Mouse (Mus musculus): Measurements from ENCODE around the gene Srrm2. TPM values are rescaled to one million over a fixed set of nuclear protein-coding genes. Genes with fewer than 3 reads are reported as not detected.

Gene Srrm2
- polyA plus RNA-seq, 1 experiment from 2014 or later: 606 TPM

- Histone ChIP-seq H3K4me1 (peaks cover 31% of the 10 kb centered on the region), H3K4me2 (replicated peaks) (peak overlapping the region; percentile 76), H3K36me3 (peaks cover 5% of the 10 kb centered on the region; the same call in 1 of the 2 replicates), H3K27ac (peak overlapping the region; percentile 95), H3K27me3 (no peaks in the 10 kb centered on the region), H3K9me3 (no peaks in the 10 kb centered on the region), H3K4me3 (peak overlapping the region; percentile 56), H3K9ac (peak overlapping the region; percentile 83)
- no peak for ATAC-seq (ENCODE audit: low FRiP score, low read depth)
- 13% methylated on average over 8 of the region's 8 CpGs for WGBS
Measured at GRCm38 (mm10) chr17:23789749-23790268, 523 bp upstream of the Srrm2 start.

- H3K9ac ChIP-seq: peak overlapping the region; percentile 83
- no peaks in the 10 kb centered on the region for H3K27me3 ChIP-seq
- H3K9me3 ChIP-seq: no peaks in the 10 kb centered on the region
- WGBS: 28% methylated on average over 2 of the region's 2 CpGs
- peaks cover 7% of the 10 kb centered on the region; the same call in 1 of the 2 replicates for H3K36me3 ChIP-seq
- peak overlapping the region; percentile 76 for H3K4me2 ChIP-seq (replicated peaks)
- peaks cover 24% of the 10 kb centered on the region for H3K4me1 ChIP-seq
- ATAC-seq (ENCODE audit: low FRiP score, low read depth): no peak
- H3K27ac ChIP-seq: peak overlapping the region; percentile 95
- peak overlapping the region; percentile 56 for H3K4me3 ChIP-seq
Measured at GRCm38 (mm10) chr17:23791079-23791357, 686 bp downstream of the Srrm2 start.

- no peaks in the 10 kb centered on the region for H3K27me3 ChIP-seq
- H3K4me2 ChIP-seq (replicated peaks): no peak overlapping the region
- no peak overlapping the region for H3K4me3 ChIP-seq
- peaks cover 7% of the 10 kb centered on the region; the same call in 1 of the 2 replicates for H3K36me3 ChIP-seq
- no peak overlapping the region for H3K9ac ChIP-seq
- no peak overlapping the region for H3K27ac ChIP-seq
- H3K9me3 ChIP-seq: no peaks in the 10 kb centered on the region
- no peak for ATAC-seq (ENCODE audit: low FRiP score, low read depth)
- 94% methylated on average over 8 of the region's 8 CpGs for WGBS
- peaks cover 11% of the 10 kb centered on the region for H3K4me1 ChIP-seq
Measured at GRCm38 (mm10) chr17:23795323-23795722, 5.0 kb downstream of the Srrm2 start.

- no peak overlapping the region for H3K27ac ChIP-seq
- ATAC-seq (ENCODE audit: low FRiP score, low read depth): no peak
- H3K27me3 ChIP-seq: no peaks in the 10 kb centered on the region
- 18% methylated on average over 7 of the region's 7 CpGs for WGBS
- H3K4me3 ChIP-seq: no peak overlapping the region
- no peak overlapping the region for H3K4me2 ChIP-seq (replicated peaks)
- H3K9ac ChIP-seq: no peak overlapping the region
- no peaks in the 10 kb centered on the region for H3K4me1 ChIP-seq
- H3K9me3 ChIP-seq: no peaks in the 10 kb centered on the region
- peaks cover 7% of the 10 kb centered on the region; the same call in 1 of the 2 replicates for H3K36me3 ChIP-seq
Measured at GRCm38 (mm10) chr17:23797316-23797715, 7.0 kb downstream of the Srrm2 start.

- Histone ChIP-seq H3K36me3 (peaks cover under 1% of the 10 kb centered on the region), H3K9me3 (no peaks in the 10 kb centered on the region), H3K27ac (no peak overlapping the region), H3K9ac (no peak overlapping the region), H3K4me1 (peaks cover 23% of the 10 kb centered on the region), H3K4me3 (no peak overlapping the region), H3K4me2 (replicated peaks) (no peak overlapping the region), H3K27me3 (no peaks in the 10 kb centered on the region)
- no peak for ATAC-seq (ENCODE audit: low FRiP score, low read depth)
- WGBS: 87% methylated on average over 10 of the region's 10 CpGs
Measured at GRCm38 (mm10) chr17:23801627-23802026, 11.3 kb downstream of the Srrm2 start.

GRCm38 (mm10) chr17:23802746-23803365 is 12.5 kb downstream of the Srrm2 start:
- Histone ChIP-seq H3K4me3 (peak overlapping the region; percentile 99), H3K36me3 (peaks cover 13% of the 10 kb centered on the region), H3K27me3 (no peaks in the 10 kb centered on the region), H3K9me3 (no peaks in the 10 kb centered on the region), H3K27ac (peak overlapping the region; percentile 97), H3K4me1 (peaks cover 32% of the 10 kb centered on the region), H3K4me2 (replicated peaks) (peak overlapping the region; percentile 95), H3K9ac (peak overlapping the region; percentile 99)
- peak; percentile 99 for ATAC-seq (ENCODE audit: low FRiP score, low read depth)
- under 1% methylated on average over 60 of the region's 60 CpGs for WGBS

- no peaks in the 10 kb centered on the region for H3K9me3 ChIP-seq
- peak; percentile 54 for ATAC-seq (ENCODE audit: low FRiP score, low read depth)
- H3K9ac ChIP-seq: peak overlapping the region; percentile 99
- H3K36me3 ChIP-seq: peaks cover 19% of the 10 kb centered on the region
- peak overlapping the region; percentile 99 for H3K4me3 ChIP-seq
- under 1% methylated on average over 56 of the region's 83 CpGs for WGBS
- peak overlapping the region; percentile 95 for H3K4me2 ChIP-seq (replicated peaks)
- H3K27me3 ChIP-seq: no peaks in the 10 kb centered on the region
- H3K4me1 ChIP-seq: peaks cover 32% of the 10 kb centered on the region
- peak overlapping the region; percentile 97 for H3K27ac ChIP-seq
Measured at GRCm38 (mm10) chr17:23803366-23804041, 13.2 kb downstream of the Srrm2 start.

GRCm38 (mm10) chr17:23804426-23805085 is 14.2 kb downstream of the Srrm2 start:
- ATAC-seq (ENCODE audit: low FRiP score, low read depth): no peak
- Histone ChIP-seq H3K4me2 (replicated peaks) (peak overlapping the region; percentile 95), H3K9ac (peak overlapping the region; percentile 99), H3K27me3 (no peaks in the 10 kb centered on the region), H3K27ac (peak overlapping the region; percentile 97), H3K36me3 (peaks cover 30% of the 10 kb centered on the region), H3K9me3 (no peaks in the 10 kb centered on the region), H3K4me3 (peak overlapping the region; percentile 99), H3K4me1 (peaks cover 32% of the 10 kb centered on the region)
- WGBS: 3% methylated on average over 8 of the region's 8 CpGs

GRCm38 (mm10) chr17:23806867-23807266 is 16.5 kb downstream of the Srrm2 start:
- Histone ChIP-seq H3K27me3 (no peaks in the 10 kb centered on the region), H3K9ac (peak overlapping the region; percentile 46), H3K9me3 (no peaks in the 10 kb centered on the region), H3K4me3 (peak overlapping the region; percentile 20), H3K27ac (no peak overlapping the region), H3K36me3 (peaks cover 51% of the 10 kb centered on the region), H3K4me1 (peaks cover 32% of the 10 kb centered on the region), H3K4me2 (replicated peaks) (peak overlapping the region; percentile 95)
- ATAC-seq (ENCODE audit: low FRiP score, low read depth): no peak
- WGBS: 79% methylated on average over 25 of the region's 25 CpGs

- Histone ChIP-seq H3K4me2 (replicated peaks) (no peak overlapping the region), H3K9ac (no peak overlapping the region), H3K27me3 (no peaks in the 10 kb centered on the region), H3K27ac (no peak overlapping the region), H3K4me3 (no peak overlapping the region), H3K4me1 (peaks cover 32% of the 10 kb centered on the region), H3K9me3 (no peaks in the 10 kb centered on the region), H3K36me3 (peaks cover 62% of the 10 kb centered on the region)
- no peak for ATAC-seq (ENCODE audit: low FRiP score, low read depth)
- 92% methylated on average over 3 of the region's 3 CpGs for WGBS
Measured at GRCm38 (mm10) chr17:23807918-23808317, 17.6 kb downstream of the Srrm2 start.

- Histone ChIP-seq H3K4me3 (no peak overlapping the region), H3K9ac (no peak overlapping the region), H3K4me1 (no peaks in the 10 kb centered on the region), H3K9me3 (peaks cover 40% of the 10 kb centered on the region), H3K4me2 (replicated peaks) (no peak overlapping the region), H3K27me3 (no peaks in the 10 kb centered on the region), H3K27ac (no peak overlapping the region), H3K36me3 (peaks cover 96% of the 10 kb centered on the region)
- over 99% methylated on average over 16 of the region's 16 CpGs for WGBS
- ATAC-seq (ENCODE audit: low FRiP score, low read depth): no peak
Measured at GRCm38 (mm10) chr17:23815641-23816040, 25.3 kb downstream of the Srrm2 start.

GRCm38 (mm10) chr17:23818579-23818978 is 28.2 kb downstream of the Srrm2 start:
- peaks cover 100% of the 10 kb centered on the region for H3K36me3 ChIP-seq
- H3K4me1 ChIP-seq: no peaks in the 10 kb centered on the region
- H3K9ac ChIP-seq: no peak overlapping the region
- H3K27me3 ChIP-seq: no peaks in the 10 kb centered on the region
- ATAC-seq (ENCODE audit: low FRiP score, low read depth): no peak
- WGBS: 98% methylated on average over 8 of the region's 8 CpGs
- no peak overlapping the region for H3K4me3 ChIP-seq
- peaks cover 40% of the 10 kb centered on the region for H3K9me3 ChIP-seq
- H3K27ac ChIP-seq: no peak overlapping the region
- no peak overlapping the region for H3K4me2 ChIP-seq (replicated peaks)

Measured in limb, embryonic 13.5 days (tissue).